Mouse (Mus musculus): ENCODE data around the gene Adh4. TPM values are rescaled to one million over a fixed set of nuclear protein-coding genes. Genes with fewer than 3 reads are reported as not detected.

Gene Adh4
- not detected for total RNA-seq (2023)

DNA sequence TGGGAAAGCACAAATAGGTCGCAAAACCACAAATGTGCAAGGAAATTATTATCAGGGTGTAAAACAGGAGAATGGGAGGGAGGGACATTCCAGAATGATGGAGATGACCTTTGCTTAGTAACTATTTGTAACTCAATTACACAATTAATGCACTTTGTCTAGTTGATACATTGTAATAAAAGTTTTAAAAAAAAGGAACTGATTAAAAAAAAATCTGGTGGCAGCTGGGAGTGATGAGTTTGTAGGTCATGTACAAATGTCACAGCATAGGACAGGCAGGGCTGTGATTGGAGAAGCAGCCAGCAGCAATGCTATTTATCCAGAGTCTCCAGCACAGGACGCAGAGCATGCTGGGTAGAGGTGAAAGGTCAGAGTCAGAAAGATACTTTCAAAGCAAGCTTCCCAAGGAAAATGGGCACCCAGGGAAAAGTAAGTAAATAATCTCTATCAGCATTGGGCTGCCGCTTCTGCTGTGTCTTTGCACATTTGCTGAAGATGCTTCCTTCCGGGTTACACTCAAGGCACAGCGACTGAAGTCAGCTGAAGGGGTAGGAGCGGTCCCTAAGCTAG is at the start of gene Adh4:
Gene Adh4, plus strand, starts transcription at position 346 of the 570 bp plus-strand sequence.

DNA sequence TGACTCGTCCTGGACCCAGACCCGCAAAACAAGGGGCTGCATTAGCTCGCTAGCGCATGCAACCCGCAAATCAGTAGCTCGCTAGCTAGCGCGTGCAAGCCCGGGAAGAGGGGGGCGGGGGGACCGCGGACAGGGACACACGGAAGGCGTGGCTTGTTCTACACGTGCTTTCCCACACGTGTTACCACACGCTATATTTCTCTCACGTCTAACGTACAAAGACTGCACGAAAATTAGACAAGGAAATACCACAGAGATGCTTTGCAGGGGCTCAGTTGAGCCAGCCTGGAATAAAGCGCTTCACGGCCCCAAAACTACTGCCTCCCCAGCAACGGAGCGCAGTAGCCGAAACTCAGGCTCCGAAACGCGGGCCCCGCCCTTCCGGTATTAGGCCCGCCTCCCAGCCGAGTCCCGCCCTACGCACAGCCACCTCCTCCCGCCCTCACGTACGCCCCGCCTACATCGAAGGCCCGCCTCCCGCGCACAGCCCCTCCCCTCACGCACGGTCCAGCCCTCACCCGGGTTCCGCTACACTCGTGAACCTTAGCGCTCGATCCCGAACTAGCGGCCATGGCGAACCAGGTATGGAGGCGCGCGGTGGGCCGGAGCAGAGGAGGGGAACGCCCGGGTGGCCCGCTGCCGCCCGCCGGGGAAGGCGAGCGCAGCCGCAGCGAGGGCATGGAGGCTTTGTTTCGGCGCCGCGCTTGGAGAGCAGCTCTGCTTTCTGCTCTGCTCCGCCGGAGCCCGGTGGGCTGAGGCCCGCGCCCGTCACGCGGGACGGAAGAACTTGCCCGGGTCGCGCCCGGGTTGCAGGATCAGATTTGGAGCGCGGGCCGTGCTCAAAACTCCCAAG is 27.6 kb downstream of the Adh4 start, which contains the start of gene Adh5:
Gene Adh5, plus strand, starts transcription at position 482 of the 853 bp plus-strand sequence.

Other genes with a start within 250 kb of the Adh4 start
- gene 4930579F01Rik, start 221.6 kb upstream of the Adh4 start, total RNA-seq (2023), result not detected
- not detected for gene Adh7, start 197.7 kb upstream of the Adh4 start, total RNA-seq (2023)
- gene Adh1, start 154.5 kb upstream of the Adh4 start, total RNA-seq (2023), result not detected
- not detected for gene Adh6a, start 102.2 kb upstream of the Adh4 start, total RNA-seq (2023)
- gene Adh6b, start 73.7 kb upstream of the Adh4 start, total RNA-seq (2023), result not detected
- 10 to 100 TPM; 43.9 to 47.6 TPM for gene Adh5, start 27.6 kb downstream of the Adh4 start, total RNA-seq (2023)
- gene Metap1, start 74.0 kb downstream of the Adh4 start, total RNA-seq (2023), result 10 to 100 TPM; 22.7 to 25.2 TPM
- gene Eif4e, start 110.7 kb downstream of the Adh4 start, total RNA-seq (2023), result 10 to 100 TPM; 57.7 to 61.9 TPM